Mouse (Mus musculus) gastrocnemius, postnatal 4 days (tissue): ENCODE data around the gene Rad51b. TPM values are rescaled to one million over a fixed set of nuclear protein-coding genes. Genes with fewer than 3 reads are reported as not detected.

Experiments
- DNase-seq, 2 experiments: peaks; one replicate each; pipeline ENCODE4 v3.0.0; 2021 to 2022; ENCODE audit warnings: low spot score in 2 of 2, mixed read lengths in 2 of 2
- total RNA-seq, 2 experiments: library from RNA; stranded (reverse); gene quantifications; 2 replicates each; pipeline ENCODE4 v1.2.3; 2021

The Rad51b gene
- total RNA-seq, 2 experiments from 2014 or later, result 2.2 to 2.3 TPM

DNA sequence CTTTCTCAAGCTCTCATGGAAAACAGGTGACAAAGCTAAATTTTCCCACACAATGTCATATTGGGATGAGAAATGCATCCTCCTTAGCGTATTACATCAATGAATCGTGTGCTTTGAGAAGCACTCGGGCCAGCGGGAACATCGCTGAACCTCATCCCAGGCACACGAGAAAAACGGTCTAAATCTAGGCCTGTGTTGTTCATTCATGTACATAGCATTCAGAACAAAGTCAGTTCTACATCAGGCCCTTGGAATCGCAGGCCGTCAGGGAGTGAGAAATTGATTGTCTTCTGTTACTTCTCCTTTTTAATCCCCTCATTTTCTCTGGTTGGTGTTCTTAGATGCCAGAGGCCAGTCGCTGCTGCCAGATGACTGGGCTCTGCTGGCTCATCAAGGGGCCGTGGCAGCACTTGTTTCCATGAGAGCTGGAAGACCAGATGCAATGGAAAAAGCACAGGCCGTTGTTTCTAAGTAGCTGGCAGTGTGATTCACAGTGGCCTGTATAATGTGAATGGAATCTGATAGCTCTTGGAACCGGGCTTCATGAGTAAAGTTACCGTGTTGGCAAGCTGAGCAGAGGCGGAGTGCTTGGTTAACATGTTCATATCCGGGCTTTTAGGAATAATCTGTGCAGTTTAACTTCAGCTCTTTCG, 191.6 kb downstream of the Rad51b start:
- peak; percentile 32 to 70 for DNase-seq

GRCm38 (mm10) chr12:79490626-79491025, 193.5 kb downstream of the Rad51b start:
- no peak for DNase-seq

GRCm38 (mm10) chr12:79492175-79492574, 195.1 kb downstream of the Rad51b start:
- DNase-seq, result no peak

DNA sequence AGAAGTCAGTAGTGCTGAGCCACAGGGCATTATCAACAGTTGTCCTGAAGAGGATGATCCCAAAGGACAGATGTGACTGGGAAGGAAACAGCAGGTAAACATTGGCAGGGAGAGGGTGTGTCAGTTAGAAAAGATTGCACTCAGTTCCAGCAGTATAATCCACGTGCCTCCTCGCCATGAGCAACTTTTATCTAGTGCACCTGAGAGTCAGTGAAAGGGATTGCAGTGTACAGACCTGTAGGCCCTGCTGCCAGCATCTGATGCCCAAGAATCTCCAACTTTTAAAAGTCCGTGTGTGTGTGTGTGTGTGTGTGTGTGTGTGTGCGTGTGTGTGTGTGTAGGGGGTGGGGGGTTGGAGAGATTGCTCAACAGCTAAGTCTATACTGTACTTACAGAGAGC, 195.5 kb downstream of the Rad51b start:
- no peak for DNase-seq

GRCm38 (mm10) chr12:79493481-79493880, 196.4 kb downstream of the Rad51b start:
- no peak for DNase-seq

- no peak for DNase-seq
Measured at GRCm38 (mm10) chr12:79498326-79498725, 201.2 kb downstream of the Rad51b start.

DNA sequence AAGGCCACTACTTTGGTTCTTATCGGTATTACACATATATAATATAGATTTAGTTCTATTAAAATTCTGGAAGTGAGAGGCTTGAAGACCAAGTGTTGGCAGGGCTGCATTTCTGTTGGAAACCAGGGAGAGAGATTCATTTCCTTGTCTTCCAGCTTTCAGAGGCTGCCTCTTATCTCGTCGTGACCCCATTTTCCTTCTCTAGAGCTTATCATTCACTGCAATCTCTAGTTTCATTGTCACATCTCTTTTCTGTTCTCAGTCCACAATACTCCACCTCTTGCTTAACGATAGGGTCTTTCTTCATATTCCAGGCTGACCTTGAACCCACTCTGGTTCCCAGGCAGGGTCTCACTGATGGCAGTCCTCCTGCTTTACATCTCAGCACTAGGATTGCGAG, 202.7 kb downstream of the Rad51b start:
- no peak for DNase-seq

- DNase-seq, result no peak
Measured at GRCm38 (mm10) chr12:79501877-79502276, 204.8 kb downstream of the Rad51b start.

GRCm38 (mm10) chr12:79502862-79503581, 205.9 kb downstream of the Rad51b start:
- DNase-seq, result no peak

- no peak for DNase-seq
Measured at GRCm38 (mm10) chr12:79503582-79504515, 206.8 kb downstream of the Rad51b start.

DNA sequence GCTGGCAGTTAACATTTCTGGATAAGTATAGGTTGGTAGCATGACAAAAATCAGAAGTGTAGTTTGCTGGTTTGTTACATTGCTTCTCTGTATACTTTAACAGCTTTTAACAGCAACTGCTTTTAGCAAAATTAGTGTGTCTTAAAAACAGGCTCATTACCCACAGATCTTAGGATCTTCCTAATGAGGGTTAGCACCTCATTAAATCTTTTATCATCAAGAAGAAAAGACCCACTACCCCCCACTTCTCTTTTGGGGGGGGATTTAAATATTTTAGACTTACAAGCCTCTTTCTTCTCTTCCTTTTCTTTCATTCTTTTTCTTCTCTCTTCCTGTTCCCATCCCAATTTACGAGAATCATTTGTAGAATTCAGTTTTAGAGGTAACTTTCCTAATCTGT, 207.6 kb downstream of the Rad51b start:
- no peak for DNase-seq

DNA sequence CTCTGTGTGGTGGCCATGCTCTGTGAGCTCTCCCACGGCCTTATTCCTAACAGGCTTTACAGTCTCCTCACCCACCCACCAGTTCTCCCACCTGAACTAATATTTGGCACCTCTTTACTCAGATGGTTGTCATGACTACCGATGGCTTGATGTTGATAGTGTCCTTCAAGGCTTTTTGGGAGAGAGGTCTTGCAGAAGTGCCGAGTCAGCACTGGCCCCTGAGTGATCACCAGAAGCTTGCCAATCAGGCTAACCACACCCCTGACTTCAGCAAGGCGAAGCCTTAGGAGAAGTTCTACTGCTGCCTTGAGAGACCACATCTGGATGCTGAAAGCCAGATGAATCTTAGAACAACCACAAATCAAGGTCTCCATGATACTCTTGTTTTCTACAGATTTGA, 209.3 kb downstream of the Rad51b start:
- no peak for DNase-seq

- DNase-seq, result peak in 1 of 2 experiments; percentile 31
Measured at GRCm38 (mm10) chr12:79507141-79507681, 210.1 kb downstream of the Rad51b start.

GRCm38 (mm10) chr12:79511454-79512204, 214.5 kb downstream of the Rad51b start:
- DNase-seq, result peak; percentile 50 to 75

DNA sequence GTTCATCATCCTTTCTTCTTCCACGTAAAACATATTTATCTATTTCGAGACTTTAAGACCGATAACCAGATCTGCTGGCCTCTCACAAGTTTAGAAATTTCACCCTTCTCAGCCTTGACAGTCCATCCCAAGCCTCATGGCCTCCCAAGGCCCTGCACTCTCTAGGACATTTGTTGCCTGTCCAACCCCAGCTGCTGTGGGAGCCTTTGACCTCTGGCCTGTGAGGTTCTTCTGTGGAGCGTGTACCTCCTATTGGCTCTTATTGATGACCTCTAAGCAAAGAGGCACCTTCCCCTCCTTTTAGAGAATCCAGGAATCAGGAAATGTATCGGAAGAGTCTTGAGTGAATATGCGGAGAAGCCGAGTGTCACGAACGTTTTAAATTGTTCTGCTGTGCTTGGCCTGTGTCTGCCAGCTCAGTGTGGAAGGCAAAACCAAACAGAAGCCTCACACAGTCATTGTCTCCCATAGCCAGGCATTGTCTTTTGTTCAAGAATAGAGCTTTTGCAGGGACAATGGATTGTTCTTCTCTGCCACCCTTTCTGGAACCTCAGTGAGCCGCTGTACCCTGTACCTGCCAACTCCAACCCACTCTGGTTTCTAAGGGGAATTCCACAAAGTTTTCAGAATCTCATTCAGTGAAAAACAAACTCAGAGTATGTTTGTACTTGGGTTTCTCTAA, 215.3 kb downstream of the Rad51b start:
- no peak for DNase-seq

DNA sequence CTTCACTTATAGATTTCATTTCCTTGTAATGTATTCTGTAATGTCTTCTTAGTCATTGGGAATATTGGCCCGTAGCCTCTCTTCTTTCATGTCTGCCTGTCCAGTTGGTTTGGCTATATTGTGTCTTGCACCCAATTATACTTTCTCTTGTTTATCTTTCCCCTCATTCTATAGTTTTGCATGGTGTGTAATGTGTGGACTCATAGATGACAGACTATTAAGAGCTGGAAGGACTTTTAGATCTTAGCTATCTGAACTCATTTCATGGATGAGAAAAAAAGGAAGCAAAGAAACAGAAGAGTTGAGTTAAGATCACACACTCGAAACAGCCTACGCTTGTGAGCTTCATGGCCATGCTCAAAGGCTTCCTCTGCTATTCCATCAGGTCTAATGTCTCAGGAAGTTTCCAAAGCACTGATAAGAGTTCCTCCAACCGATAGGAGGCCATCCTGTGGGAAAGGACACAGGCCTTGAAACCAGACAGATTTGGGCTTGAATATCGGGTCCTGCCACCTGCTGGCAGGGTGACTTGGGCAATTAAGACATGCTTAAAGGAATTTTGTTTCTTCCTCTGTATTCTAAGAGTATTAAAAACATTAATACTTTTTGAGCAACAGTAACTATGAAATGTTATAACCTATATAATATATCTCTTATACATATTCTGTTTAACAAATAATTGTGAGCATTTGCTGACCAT, 216.1 kb downstream of the Rad51b start:
- DNase-seq, result no peak

GRCm38 (mm10) chr12:79514680-79515079, 217.6 kb downstream of the Rad51b start:
- no peak for DNase-seq

DNA sequence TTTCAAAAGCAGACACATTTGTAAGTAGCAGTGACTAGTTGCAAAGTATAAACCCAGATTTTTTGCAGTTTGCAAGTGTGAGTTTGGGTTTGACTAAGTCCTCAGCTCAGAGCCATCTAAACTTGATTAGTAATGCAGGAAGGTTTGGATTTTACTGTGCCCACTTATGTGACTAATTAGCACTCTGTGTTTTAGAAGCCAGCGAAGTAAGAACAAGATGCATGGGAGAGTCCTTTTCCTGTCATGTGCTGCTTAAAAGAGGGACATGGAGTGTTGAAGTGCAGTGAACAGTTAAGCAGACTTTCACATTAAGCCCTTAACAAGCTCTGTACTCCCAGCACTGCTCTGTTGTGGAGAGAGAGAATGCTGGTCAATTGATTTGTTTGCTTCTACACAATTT, 225.3 kb downstream of the Rad51b start:
- DNase-seq, result no peak
